Mouse (Mus musculus) brain, embryonic 18.5 days (tissue): ENCODE measurements around the gene Tmem82.

ENCODE experiments used
- DNase-seq: peaks from one replicate; pipeline ENCODE4 v3.0.0-alpha.2; 2012; ENCODE audit warnings: low read depth, low spot score

The Tmem82 gene

GRCm38 (mm10) chr4:141616811-141617210, 1.6 kb downstream of the Tmem82 start:
- DNase-seq = no peak

GRCm38 (mm10) chr4:141614946-141615345, 3.5 kb downstream of the Tmem82 start:
- DNase-seq = no peak

GRCm38 (mm10) chr4:141609538-141609937, 8.9 kb downstream of the Tmem82 start:
- no peak for DNase-seq

GRCm38 (mm10) chr4:141605861-141606260, 12.6 kb downstream of the Tmem82 start, which contains the start of gene Fblim1:
Gene Fblim1, minus strand, starts transcription at chr4:141606096.
- DNase-seq = no peak

- DNase-seq = no peak
Observed at GRCm38 (mm10) chr4:141605421-141605820, 13.0 kb downstream of the Tmem82 start.

- DNase-seq = no peak
Observed at GRCm38 (mm10) chr4:141604493-141604892, 13.9 kb downstream of the Tmem82 start.

GRCm38 (mm10) chr4:141603921-141604320, 14.5 kb downstream of the Tmem82 start:
- DNase-seq = no peak

GRCm38 (mm10) chr4:141602523-141603223, 15.8 kb downstream of the Tmem82 start:
- DNase-seq = no peak

GRCm38 (mm10) chr4:141601148-141601862, 17.1 kb downstream of the Tmem82 start:
- DNase-seq = no peak

GRCm38 (mm10) chr4:141600364-141600763, 18.1 kb downstream of the Tmem82 start:
- DNase-seq = no peak

GRCm38 (mm10) chr4:141599251-141600141, 18.9 kb downstream of the Tmem82 start:
- DNase-seq = no peak

GRCm38 (mm10) chr4:141598894-141599250, 19.6 kb downstream of the Tmem82 start:
- no peak for DNase-seq

- DNase-seq = no peak
Observed at GRCm38 (mm10) chr4:141598199-141598893, 20.1 kb downstream of the Tmem82 start.

GRCm38 (mm10) chr4:141596700-141597328, 21.6 kb downstream of the Tmem82 start:
- no peak for DNase-seq

- DNase-seq = no peak
Observed at GRCm38 (mm10) chr4:141595605-141596268, 22.7 kb downstream of the Tmem82 start.

- DNase-seq = no peak
Observed at GRCm38 (mm10) chr4:141595138-141595537, 23.3 kb downstream of the Tmem82 start.

GRCm38 (mm10) chr4:141591547-141591946, 26.9 kb downstream of the Tmem82 start:
- no peak for DNase-seq

- no peak for DNase-seq
Observed at GRCm38 (mm10) chr4:141583919-141584318, 34.5 kb downstream of the Tmem82 start.

- DNase-seq = no peak
Observed at GRCm38 (mm10) chr4:141581051-141581450, 37.4 kb downstream of the Tmem82 start.

- no peak for DNase-seq
Observed at GRCm38 (mm10) chr4:141578833-141579232, 39.6 kb downstream of the Tmem82 start.
